Mouse (Mus musculus): Measurements from ENCODE around the gene Lpar2.

DNA sequence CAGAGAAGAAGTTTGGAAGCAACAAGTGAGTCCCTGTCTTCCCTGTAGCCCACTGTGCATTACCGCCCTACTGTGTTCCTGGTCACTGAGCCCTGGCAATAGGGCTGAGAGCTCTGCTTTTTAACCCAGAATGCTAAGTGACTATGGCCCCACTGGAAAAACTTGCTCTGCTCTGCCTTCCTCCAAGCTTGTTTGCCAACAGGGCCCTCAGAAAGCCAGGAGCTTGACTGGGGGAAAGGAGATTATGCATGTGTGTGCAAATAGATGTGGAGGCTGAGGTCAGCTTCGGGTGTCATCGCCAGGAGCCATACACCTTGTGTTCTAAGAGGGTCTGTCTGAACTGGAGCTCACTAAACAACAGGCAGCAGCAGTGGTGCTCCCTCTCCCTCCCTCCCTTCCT is 28.1 kb upstream of the Lpar2 start:
- TF ChIP-seq GATA1 (IDR thresholded peaks at IDR 0.05; ENCODE audit: borderline replicate concordance, low read length), result no peak
- no peak for TF ChIP-seq FLI1 (IDR thresholded peaks at IDR 0.05; ENCODE audit: low read length)

Data from megakaryocyte, embryonic 14.5 days (primary cell).